Mouse (Mus musculus): Measurements from ENCODE around the gene Arhgap28.

- TF ChIP-seq CTCF (IDR thresholded peaks at IDR 0.05; ENCODE audit: borderline replicate concordance, extremely low read depth, insufficient read depth, insufficient read length) (no peak), POLR2A (IDR thresholded peaks at IDR 0.05; ENCODE audit: borderline replicate concordance, extremely low read depth, insufficient read depth, insufficient read length, poor library complexity, severe bottlenecking) (no peak)
Observed at GRCm38 (mm10) chr17:68017095-68017494, 13.2 kb upstream of the Arhgap28 start.
